Mouse (Mus musculus) adrenal gland, postnatal 25 days (tissue): ENCODE data around the gene Evc2. TPM values are rescaled to one million over a fixed set of nuclear protein-coding genes. Genes with fewer than 3 reads are reported as not detected.

Experiments used
- DNase-seq: peaks from one replicate; pipeline ENCODE4 v3.0.0; 2021; ENCODE audit warnings: mixed read lengths
- long read RNA-seq: library from polyadenylated mRNA; stranded (forward); transcript quantifications from one replicate; pipeline ENCODE4 v2.0.0, GENCODE M21; 2021
- total RNA-seq: library from RNA; stranded (reverse); gene quantifications from 2 replicates; pipeline ENCODE4 v1.2.3, GENCODE M21; 2021

The Evc2 gene
- total RNA-seq: 19.7 and 21.4 TPM in 2 replicates
- long read RNA-seq, full-length matches to known transcripts: 9 of 25 reads
- long read RNA-seq, partial matches to known transcripts: 4 of 25 reads
- long read RNA-seq, other reads (novel, unspliced or antisense): 12 of 25 reads

DNA sequence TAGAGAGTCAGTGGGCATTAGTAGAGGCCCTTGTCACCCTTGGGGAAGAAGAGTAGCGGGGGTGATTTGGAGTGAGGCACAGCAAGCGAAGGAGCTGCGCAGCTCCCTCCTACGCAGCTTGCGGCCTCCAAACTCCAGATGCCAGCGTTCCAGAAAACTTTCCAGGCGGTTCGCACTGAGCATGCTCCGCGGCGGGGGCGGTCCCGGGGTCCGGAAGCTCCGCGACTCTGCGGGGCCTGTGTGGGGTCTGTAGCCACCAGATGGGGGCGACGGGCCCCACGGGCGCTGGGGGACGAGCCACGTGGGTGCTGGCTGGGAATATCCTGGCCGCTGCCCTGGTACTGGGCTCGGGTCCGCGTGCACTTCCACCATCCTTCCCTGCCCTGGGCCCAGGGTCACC lies at the start of gene Evc2:
Gene Evc2, plus strand, starts transcription at position 212 of the 400 bp plus-strand sequence.
- DNase-seq: peak; percentile 80

DNA sequence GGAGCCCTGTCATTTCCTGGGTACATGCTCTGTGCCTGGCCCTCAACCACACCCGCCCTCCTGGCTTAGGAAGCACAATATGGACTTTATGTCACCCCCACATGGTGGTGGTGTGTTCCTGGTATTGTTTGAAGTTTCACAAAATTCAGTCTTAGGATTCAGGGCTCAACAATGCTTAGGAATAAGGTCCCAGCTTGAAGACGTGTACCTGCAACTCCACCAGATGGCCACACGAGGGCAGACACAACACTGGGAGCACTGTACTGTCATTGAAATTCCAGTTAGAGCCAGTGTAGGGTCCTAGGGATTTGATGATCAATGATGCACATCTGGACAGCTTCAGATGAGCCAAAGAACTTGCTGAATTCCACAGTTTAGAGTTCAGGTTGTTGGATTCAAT lies 49.1 kb upstream of the Evc2 start:
- DNase-seq: peak; percentile 23

DNA sequence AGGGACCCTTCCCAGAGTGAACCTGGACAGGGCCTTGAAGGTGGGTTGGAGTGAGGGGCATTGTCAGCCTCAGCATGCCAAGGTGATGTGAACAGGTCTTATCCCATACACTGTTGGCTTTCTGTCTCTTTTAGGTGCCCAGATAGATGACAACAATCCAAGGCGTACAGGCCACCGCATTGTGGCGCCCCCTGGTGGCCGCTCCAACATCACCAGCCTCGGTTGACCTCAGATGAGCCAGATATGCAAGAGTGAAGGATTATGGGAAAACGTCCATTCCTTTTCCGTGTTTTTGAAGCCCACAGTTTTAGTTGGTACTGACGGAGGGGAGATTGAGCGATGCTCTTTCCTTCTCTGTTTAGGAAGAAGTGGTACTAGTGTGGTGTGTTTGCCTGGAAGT lies 47.3 kb upstream of the Evc2 start:
- DNase-seq: no peak

DNA sequence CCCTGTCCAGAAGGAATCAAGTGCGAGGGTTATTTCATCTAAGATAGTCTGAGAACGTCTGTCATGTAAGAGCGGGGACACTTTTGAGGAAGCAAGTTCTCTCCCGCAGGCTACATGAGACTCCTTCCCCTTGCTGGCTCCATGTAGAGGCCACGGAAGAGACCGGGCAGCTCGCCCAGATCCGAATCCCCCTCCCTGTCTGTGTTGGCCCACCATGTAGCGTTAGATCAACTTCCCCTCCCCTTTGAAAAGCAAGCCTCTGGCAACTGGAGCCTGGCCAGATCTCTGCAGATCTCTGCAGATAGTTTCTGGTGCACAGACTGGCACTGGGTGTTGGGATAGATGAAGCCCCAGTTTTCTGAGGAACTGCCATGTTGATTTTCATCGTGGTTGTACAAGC lies 41.6 kb upstream of the Evc2 start:
- no peak for DNase-seq

DNA sequence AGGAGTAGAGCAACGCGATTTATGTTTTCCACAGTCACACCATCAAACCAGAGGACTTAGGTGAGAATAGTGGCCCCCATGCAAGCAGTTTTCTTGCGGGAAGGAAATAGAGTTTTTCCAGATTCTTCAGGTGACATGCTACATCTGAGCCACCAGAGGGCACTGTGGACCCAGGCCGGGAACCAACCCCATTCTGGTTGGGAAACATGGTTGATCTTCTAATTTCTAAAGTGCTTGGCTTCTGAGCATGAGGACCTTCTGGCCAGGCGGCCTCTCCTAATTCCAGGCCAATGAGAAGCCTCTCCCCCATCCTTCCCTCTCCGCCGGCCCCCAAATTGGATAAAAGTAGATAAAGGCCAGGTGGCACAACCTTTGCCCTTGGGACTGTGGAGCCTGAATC lies 39.9 kb upstream of the Evc2 start:
- peak; percentile 41 for DNase-seq

DNA sequence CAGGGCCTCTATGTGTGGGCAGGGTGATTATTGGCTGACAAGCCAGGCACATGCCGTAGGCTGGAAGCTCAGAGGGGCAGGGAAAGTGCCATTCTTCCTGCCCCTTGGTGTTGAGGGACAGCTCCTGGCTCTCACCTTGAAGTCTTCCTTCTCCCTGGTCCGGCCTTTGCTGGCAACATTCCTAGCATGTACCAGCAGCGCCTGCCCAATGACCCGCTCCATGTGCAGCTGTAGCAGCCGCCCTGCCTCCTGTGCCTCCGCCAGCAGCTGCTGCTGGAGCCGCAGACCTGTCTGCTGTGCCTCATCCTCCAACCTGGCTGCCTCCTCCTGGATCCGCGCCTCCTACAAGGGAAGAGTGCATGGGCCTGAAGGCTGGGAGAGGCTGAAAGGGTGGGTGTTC lies 28.3 kb upstream of the Evc2 start:
- no peak for DNase-seq

DNA sequence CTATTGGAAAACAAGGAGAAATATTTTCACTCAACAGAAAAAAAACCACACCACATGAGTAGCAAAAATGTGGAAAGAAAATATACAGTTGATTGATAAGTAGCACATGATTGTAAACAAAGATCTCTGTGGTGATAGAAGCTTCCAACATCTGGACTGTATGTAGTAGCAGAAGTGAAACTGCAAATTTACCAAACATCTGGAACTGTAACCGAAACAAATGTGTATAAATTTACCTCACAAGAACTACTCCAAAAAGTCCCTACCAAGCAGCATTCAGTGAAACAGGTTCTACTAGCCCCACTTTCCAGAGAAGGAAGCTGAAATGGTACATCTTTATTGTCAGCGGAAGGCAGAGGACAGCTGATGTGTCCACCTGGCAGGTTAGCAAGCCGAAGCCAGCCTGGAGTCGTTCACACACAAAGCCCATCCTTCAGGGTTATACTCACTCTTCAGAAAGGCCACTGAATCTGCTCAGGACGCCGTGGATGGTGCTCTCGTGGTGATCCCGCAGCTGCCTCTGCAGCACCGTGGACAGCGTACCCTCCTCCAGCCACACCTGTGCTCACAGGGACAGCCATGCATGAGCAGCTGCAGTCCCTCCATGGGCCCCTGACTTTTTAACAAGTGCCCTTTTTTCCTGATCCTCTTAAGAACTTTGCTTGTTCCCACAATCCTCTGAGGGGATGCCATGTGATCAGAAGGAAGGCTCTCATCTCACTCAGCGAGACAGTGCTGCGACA lies 25.1 kb upstream of the Evc2 start:
- no peak for DNase-seq

DNA sequence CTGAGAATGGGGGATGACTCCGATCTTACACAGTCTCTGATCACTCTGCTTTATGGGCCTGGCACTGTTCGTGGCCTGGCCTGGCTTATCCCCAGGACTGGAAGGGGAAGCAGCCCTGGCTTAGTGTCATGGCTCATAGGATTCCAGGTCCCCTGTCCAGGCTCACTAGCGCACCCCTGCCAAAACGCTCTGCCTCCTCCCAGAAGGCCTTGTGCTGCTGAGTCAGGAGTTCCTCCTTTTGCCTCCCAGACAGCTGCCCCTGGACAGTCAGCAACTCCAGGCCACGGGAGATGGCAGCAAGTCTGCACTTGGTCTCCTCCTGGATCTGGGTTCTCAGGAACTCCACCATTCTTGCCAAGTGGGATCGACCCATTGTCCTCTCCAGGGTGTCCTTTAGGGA lies 19.6 kb upstream of the Evc2 start:
- DNase-seq: no peak

DNA sequence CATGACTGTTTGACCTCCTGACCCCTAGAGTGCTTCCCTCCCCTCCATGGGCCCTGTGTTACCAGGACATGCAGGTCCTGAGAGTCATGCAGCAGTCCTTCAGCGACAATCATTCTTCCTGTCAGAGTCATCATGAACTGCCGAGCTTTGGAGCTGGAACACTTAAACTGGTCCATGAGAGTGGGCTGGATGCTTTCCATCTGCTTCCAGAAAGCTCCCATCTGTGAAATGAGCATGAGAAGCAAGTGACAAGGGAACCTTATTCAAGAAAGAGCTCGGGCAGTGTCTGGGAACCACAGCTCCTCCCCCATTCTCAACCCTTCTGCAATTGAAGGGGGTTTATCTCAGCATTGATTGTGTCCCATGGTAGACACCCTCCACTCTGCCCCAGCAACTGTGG lies 18.1 kb upstream of the Evc2 start:
- no peak for DNase-seq

DNA sequence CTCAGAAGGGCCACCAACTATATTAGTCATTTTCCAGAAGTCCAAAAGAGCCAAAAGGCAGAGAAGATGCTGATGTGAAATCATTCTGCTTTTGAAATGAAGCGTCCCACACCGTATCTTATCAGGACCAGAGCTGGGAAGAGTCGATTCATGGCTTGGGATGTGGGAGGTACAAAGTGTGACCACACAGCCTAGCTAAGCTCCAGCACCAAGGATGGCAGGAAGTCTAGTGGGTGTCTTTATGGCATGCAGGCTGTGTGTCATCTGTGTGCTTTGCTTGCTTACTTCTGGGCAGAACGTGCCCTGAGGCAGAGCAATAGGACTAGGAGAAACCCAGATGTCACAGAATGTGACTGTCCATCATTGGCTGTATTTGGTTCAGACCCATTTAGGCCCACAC lies 17.5 kb upstream of the Evc2 start:
- no peak for DNase-seq

DNA sequence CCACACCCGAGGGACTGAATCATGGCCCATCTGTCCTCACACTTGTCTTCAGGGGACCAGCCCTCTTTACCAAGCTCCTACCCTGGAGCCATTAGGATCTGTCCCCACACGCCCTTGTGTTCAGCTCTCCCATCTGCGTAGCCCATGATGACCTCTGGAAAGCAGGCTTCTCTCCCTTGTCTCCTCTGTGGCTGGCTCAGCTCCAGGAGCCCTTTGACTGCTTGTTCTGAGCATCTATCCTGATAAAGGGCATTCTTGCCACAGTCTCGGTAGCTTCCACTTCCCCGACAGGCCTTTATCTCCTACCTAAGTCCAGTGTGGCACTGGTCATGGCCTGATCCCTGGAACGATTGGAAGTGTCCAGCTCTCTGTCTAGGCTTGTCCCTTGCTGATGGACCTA lies 11.6 kb upstream of the Evc2 start:
- DNase-seq: no peak

DNA sequence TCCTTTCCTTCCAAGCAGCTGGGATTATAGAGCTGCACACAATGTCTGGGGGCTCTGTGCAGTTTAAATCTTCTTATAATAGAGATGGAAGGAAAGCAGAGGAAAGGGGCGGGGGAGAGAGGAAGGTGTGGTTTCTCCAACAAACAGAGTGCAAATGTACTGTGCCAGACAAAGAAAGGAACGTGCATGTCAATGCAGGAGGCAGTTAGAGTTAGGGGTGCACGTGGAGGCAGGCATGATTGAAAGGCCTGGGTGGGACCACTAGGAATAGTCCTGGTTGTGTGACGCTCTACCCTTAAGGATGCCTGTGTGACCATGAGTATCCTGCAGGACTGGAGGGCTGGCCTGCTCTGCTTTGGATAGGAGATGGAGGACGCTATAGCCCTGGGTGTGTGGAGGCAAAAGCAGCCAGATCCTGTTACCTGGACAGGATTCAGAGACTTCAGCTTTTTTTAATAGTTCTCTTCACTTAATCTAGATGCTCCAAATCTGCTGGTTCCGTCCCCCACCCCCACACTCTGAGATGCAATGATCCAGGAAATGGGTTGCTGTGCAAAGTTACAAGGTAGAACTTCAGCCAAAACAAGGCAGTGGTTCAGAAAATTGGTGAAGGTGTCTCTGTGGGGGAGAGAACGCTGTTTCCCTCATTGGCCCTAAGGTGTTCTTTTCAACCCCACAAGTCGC lies 7.7 kb upstream of the Evc2 start:
- no peak for DNase-seq

DNA sequence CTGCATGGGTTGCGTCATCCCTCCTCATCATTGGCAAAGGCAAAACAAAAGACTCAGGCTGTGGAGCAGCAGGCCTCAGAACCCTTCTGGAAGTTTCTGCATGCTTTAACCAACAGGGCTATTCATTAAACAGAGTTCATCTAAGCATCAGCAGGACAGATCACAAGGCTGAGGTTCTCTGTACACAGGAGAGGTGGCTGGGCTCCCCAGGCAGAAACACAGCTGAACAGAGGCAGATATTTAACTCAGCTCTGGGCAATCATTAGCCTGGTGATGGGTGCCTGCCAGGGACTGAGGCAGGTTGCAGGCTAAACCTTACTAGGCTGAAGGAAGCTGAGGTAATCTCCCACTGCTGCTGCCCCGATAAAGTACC lies 7.2 kb upstream of the Evc2 start:
- no peak for DNase-seq

DNA sequence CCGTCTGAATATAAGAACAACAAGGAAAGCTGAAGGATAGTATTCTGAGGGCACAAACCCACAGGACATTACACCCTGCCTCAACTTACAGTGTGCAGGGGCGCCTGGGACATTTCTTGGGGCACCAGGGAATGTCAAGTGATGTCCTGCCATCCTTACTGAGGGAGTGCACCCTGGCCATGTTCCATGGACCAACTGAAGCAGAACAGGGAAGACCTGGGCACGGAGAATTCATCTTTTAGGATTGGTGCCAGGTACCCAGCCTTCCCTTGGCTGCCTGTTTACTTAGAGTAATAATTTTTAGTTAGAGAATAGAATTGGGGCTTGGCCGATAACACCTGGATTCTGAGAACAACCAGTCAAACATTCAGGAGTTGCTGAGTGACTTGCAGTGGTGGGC lies 6.2 kb upstream of the Evc2 start:
- no peak for DNase-seq

DNA sequence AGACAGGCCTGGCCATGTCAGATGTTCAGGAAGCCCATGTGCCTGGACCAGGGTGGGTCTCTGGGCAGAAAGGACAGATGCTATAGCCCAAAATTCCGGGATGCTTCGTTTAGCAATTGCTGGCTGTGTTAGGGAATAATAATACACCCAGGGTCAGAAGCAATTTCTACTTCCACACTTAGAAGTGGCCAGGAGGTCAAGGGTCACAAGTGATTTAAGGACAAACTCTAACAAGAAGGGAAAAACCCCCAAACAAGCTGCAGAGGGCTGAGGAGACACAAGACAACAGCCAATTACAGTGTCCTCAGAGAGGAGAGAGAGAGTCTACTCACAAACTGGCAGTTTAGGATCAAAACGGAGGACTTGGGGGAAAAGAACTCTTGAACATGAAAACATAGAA lies 3.2 kb upstream of the Evc2 start:
- DNase-seq: no peak

DNA sequence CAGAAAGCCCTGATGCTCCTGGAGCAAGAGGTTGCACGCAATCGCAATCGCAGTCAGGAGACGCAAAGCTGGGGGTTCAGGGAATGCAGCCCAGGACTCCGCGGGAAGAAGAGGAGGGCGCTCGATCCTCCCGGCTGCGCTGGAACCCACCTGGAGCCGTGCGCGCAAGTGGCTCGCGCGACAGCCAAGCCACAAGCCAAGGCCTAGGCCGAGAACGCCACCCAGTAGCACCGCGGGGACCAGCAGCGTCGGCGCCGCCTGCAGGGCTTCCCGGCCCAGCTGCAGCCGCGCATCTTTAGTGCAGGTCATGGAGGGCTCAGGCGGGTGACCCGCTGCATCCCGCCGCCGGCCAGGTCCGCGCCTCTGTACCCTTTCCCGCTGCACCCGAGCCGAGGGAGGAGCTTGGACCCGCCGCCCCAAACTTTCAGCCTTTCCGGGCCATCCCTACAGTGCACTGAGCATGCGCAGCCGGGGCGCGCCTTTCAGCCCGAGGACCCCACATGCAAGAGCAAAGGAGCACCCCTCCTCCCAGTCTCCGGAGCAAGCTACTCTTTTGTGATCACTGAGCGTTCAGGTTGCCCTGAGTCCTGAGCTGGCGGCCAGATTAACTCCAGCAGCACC lies 1.7 kb upstream of the Evc2 start, which contains the start of gene Evc:
Gene Evc, minus strand, starts transcription at position 410 of the 621 bp plus-strand sequence.
- peak; percentile 76 for DNase-seq

DNA sequence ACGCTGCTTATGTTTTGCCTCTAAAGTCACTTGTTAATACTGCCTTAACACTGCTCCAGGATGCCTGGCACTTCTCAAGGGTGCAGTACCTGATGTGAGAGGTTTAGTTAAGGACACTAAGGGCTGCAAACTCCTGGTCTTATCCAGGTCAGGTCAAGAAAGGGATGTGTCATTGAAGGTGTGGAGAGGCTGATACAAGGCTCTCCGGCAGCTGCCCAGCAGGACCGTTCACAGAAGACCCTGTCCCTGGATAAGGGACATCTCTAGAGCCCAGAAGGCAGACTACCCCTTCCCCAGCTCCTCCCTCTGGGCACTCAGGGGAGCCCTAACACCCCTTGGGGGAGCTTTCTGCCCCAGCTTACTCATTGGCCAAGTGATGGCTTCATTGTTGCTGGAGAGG lies 603 bp upstream of the Evc2 start:
- no peak for DNase-seq

DNA sequence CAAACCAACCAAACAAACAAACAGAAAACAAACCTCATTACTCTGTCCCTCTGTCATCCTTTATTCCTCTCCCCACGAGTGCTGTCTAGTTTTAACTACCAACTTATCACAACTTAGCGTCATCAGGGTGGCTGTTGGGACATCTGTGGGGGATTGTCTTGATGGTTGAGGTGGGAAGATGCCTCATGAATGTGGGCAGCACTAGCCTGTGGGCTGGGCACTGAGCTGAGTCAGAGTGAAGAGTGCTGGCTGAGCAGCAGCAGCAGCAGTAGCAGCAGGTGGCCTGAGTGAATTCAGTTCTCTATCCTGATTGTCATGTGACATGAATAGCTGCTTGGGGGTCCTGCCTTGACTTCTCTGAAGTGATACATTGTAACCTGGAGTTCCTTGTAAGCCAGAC lies 5.7 kb downstream of the Evc2 start:
- DNase-seq: no peak

DNA sequence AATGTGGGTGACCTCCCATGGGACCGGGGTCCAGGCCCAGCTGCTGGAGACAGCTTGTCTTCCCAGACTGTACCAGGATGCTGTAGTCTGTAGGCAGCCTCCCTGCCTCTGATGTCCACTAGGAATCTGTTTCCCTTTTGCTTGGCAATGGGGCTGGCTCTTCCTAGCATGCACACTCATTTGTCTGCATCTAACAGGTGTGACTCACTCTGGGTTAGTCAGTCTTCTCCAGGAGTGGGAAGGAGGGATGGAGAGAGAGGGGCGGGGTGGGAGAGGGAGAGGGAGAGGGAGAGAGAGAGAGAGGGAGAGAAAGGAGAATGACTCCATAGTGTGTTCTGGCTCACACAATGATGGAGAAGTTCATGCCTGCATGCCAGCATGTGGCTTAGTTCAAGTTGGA lies 13.5 kb downstream of the Evc2 start:
- DNase-seq: no peak

DNA sequence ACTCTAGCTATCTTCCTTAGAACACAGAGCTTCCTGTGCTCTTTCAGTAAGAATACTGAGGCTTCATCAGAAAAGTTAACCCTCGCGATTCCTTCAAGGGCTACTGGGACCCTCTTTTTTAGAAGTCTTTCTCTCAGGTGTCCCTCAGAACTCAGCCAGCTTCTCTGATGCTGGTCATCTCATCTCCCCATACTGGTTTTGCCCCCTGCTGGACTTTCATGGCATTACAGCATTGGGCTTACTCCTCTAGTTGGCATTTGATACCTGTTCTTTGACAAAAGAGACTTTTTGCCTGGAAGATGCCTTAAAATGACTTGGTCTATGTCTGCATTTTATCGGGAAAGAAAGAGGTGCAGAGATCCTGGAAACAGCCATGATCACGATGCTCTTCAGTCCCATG lies 16.1 kb downstream of the Evc2 start:
- peak; percentile 64 for DNase-seq

DNA sequence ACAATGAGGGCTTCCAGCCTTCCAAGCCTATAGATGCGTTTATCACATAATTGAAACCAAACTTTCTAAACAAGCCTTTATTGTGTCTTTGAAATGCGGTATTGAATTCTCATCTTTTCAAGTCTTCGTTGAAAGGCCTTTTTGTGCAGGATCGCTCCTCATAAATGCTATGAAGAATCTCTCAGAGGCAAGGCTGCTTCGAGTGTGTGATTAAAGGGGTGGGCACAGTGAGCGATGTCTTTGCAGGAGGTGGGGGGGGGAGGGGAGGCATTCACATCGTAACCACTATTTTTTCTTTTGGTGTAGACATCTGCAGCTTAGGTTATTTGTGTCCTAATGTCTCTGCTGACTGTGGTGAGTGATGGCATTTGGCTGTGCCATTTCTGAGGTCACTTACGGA lies 17.7 kb downstream of the Evc2 start:
- no peak for DNase-seq

DNA sequence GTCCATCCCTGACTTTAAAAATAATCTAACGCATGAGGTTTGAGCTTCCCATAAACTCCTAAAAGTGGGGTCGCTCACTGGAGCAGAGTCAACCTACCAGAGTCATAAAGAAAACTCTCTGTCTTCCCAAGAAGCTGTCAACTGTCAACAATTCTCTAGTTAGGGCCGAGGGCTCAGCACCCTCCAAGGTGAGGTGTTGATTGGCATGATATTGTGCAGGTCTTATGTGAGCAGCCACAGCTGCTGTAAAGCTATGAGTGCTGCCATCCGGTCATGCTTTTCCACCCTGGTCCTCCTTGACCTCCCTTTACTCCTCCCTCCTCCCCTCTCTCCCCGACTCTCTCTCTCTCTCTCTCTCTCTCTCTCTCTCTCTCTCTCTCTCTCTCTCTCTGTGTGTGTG lies 24.3 kb downstream of the Evc2 start:
- no peak for DNase-seq

DNA sequence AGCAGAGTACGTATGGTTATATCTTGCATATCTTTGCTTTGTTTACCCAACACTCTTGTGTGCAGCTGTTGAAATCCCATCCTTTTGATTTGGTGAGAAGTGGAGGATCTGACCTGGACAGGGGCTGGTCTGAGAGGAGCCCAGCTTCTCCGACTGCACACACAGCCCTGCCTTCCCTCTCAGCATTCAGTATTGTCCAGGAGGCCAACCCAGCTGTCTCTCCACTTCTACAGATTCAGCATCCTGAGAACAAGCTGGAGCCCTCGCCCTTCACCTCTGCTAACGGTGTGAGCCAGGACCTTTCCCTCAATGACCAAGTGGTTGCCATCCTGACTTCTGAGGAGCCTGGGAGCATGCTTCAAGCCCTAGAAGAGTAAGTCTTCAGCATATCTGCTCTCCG lies 25.0 kb downstream of the Evc2 start:
- DNase-seq: no peak

DNA sequence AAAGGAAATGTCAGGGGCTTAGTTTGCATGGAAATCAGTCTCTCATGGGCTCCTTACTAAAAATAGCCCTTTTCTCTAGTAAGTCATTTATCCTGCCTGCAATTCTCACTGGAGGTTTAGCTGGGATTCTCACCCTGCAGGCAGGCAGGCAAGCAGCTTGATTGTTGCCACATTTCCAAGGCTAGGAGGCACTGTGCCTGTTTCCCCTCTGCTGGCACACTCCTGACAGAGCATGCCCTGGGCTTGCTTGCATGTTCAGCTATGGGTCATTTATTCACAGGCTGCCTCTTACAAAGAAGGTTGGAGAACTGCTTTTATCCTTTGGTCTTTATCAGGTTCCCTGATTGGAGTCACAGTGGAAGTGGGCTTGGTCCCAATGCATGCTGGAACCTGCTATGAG lies 27.5 kb downstream of the Evc2 start:
- DNase-seq: no peak
